Mouse (Mus musculus) cortical plate, adult 2 months (tissue): ENCODE results near the gene Zfp69.

Experiments used
- CTCF ChIP-seq: fragments of 200-500 bp; IDR thresholded peaks from 2 replicates; pipeline ENCODE4 v1.5.1; 2011; ENCODE audit warnings: mild to moderate bottlenecking, control low read depth, low read length; ENCODE audit not compliant: insufficient read depth; ENCODE audit errors: extremely low read depth
- POLR2A ChIP-seq: fragments of 200-500 bp; IDR thresholded peaks from 2 replicates; pipeline ENCODE4 v1.6.1; 2011; ENCODE audit warnings: mild to moderate bottlenecking, low read length, control low read depth; ENCODE audit not compliant: insufficient read depth; ENCODE audit errors: extremely low read depth

GRCm38 (mm10) chr4:120882002-120882625, 69.4 kb downstream of the Zfp69 start:
- TF ChIP-seq CTCF = no peak
- no peak for TF ChIP-seq POLR2A
